Mouse (Mus musculus) bone marrow, adult 2 months (tissue): ENCODE measurements around the gene Cpt1a. TPM values are rescaled to one million over a fixed set of nuclear protein-coding genes. Genes with fewer than 3 reads are reported as not detected.

ENCODE experiments used
- H3K27ac ChIP-seq: fragments of 200-500 bp; 2 replicates; pipeline ENCODE4 v1.5.1; 2012; ENCODE audit warnings: low read depth, mild to moderate bottlenecking, control low read depth, inconsistent platforms, low read length; ENCODE audit not compliant: control insufficient read depth, poor library complexity, insufficient read depth
- H3K4me1 ChIP-seq: fragments of 200-500 bp; 2 replicates; pipeline ENCODE4 v1.6.1; 2011; ENCODE audit warnings: low read length; ENCODE audit not compliant: control insufficient read depth, insufficient read depth
- H3K4me3 ChIP-seq: fragments of 200-500 bp; replicated peaks from 2 replicates; pipeline ENCODE3; 2011; ENCODE audit warnings: mild to moderate bottlenecking, low read depth, low read length, control low read depth; ENCODE audit not compliant: control insufficient read depth
- CTCF ChIP-seq: fragments of 200-500 bp; IDR thresholded peaks from 2 replicates; pipeline ENCODE4 v1.5.1; 2011; ENCODE audit warnings: low read length, control low read depth; ENCODE audit not compliant: control insufficient read depth, insufficient read depth
- POLR2A ChIP-seq: fragments of 200-500 bp; IDR thresholded peaks from 2 replicates; pipeline ENCODE4 v1.6.1; 2011; ENCODE audit warnings: low read depth, mild to moderate bottlenecking, control low read depth, low read length, borderline replicate concordance; ENCODE audit not compliant: control insufficient read depth
- WGBS: fragments of 180-500 bp; shearing (Covaris S2); methylation state at CpG from one replicate; pipeline ENCODE4 v1.1.7; 2018; 5-methylcytosine and 5-hydroxymethylcytosine counted together
- polyA plus RNA-seq: library from polyadenylated mRNA; stranded (reverse); fragments of >200 nt; gene quantifications from 2 replicates; pipeline ENCODE4 v1.2.4, GENCODE M21; 2011; ENCODE audit warnings: low replicate concordance; ENCODE audit not compliant: missing spikeins, insufficient read depth, insufficient read length

Cpt1a gene
- polyA plus RNA-seq, 1 experiment, result 27.9 TPM

DNA sequence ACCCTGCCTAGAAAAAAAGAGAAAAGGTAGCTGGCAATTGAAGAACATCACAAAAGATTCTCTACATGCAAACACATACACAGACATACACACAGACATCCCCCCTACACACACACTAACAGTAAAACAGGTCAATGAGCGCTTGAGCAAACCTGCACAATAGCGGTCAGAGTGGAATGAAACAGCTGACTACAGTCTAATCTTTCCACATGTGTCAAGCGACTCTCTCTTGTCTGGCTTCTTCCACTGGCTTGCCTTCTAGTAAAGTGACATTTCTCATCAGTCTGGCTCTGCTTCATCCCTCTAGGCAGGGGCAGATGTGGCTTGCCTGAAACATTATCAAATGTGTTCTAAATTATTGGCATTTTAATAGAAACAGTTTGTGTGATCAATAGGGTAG, 72.1 kb downstream of the Cpt1a start:
- H3K4me3 ChIP-seq, result no peak overlapping the region
- no peaks in the 10 kb centered on the region; the same call in 1 of the 2 replicates for H3K4me1 ChIP-seq
- no peak for TF ChIP-seq CTCF
- no peak for TF ChIP-seq POLR2A
- 86% methylated on average over 3 of the region's 3 CpGs for WGBS
- H3K27ac ChIP-seq, result no peak overlapping the region

DNA sequence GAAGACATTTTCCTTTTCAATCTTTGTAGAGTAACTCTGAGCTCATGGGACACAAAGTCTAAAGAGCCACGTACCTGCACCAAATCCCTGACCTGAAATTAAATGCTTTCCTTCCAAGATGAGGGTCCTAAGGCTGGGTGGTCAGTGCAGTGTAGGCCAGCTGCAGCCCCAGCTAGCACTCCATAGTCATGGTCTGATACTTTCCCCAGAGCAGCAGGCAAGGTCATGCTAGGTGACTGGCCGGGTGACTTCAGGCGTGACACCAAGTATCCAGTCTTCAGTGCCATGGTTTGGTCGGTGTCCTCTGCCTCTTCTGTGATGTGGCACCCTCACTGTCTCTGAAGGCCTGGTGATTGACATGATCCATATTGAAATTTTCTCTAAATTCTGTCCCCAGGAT, 77.9 kb downstream of the Cpt1a start:
- WGBS, result 83% methylated on average over 4 of the region's 4 CpGs

DNA sequence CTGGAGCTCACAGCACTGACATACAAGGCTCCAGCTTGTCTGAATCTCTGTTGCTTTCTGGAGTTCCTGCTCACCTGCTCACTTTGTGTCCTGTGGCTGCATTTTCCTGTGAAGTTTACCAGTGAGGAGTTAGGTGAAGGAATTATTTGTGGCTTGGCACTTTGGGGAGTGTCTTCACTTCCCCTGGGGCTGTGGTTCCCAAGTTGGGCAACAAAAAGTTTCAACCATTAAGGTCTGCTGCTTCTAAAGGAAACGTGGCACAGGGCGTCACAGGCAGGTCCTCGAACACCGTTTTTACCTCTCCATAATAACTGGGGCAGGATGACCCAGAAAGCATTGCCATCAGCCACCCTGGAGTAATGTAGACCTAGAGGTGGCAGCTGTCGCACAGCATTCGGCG, 79.4 kb downstream of the Cpt1a start:
- H3K4me1 ChIP-seq, result peaks cover 19% of the 10 kb centered on the region; the same call in 1 of the 2 replicates
- H3K4me3 ChIP-seq, result no peak overlapping the region
- peak overlapping the region; percentile 30; the same call in 1 of the 2 replicates for H3K27ac ChIP-seq
- 45% methylated on average over 7 of the region's 7 CpGs for WGBS
- TF ChIP-seq CTCF, result no peak
- no peak for TF ChIP-seq POLR2A

More for the DNA sequence above, 77.9 kb downstream of the Cpt1a start:
- TF ChIP-seq POLR2A (no peak), CTCF (no peak)
- Histone ChIP-seq H3K27ac (no peak overlapping the region), H3K4me1 (peaks cover 19% of the 10 kb centered on the region; the same call in 1 of the 2 replicates), H3K4me3 (no peak overlapping the region)

DNA sequence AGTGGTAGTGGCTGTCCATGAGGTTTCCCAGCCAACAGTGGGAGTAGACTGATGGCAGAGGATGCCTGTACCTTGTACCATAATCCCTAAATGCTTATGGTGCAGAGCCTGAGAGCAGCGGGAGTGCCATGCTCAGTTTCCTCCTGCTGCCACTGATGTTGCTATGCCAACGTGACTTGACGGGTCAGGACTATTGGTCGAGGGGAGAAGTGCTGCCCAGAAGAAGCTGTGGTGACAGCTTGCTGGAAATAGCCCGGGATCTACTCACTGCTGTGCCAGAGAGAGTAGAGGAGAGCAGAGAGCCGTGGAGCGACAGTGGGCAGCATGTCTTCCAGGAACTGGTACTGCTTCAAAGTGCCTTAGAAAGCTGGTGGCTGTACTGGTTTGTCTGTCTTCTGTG, 79.8 kb downstream of the Cpt1a start:
- WGBS, result 32% methylated on average over 7 of the region's 7 CpGs
- Histone ChIP-seq H3K4me3 (no peak overlapping the region), H3K4me1 (peaks cover 19% of the 10 kb centered on the region; the same call in 1 of the 2 replicates), H3K27ac (no peak overlapping the region)
- TF ChIP-seq POLR2A (no peak), CTCF (no peak)

DNA sequence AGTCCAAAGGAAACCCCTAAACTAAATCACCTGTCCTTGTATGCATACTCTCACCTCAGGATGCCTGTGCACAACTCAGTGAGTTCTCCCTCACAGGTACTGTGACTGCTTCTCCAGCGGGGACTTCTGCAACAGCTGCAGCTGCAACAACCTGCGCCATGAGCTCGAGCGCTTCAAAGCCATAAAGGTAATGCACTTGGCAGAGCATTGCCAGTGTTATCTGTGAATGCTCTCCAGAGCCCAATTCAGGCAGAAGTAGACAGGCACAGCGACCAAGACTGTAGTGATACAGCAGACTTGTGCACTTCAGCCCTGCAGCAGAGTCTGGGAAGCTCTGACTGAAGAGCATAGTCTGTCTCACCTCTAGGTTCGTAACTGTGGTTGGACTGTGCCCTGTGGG, 80.3 kb downstream of the Cpt1a start:
- TF ChIP-seq CTCF (no peak), POLR2A (no peak)
- WGBS, result 63% methylated on average over 6 of the region's 6 CpGs
- H3K27ac ChIP-seq, result no peak overlapping the region
- H3K4me1 ChIP-seq, result peaks cover 19% of the 10 kb centered on the region; the same call in 1 of the 2 replicates
- H3K4me3 ChIP-seq, result no peak overlapping the region

DNA sequence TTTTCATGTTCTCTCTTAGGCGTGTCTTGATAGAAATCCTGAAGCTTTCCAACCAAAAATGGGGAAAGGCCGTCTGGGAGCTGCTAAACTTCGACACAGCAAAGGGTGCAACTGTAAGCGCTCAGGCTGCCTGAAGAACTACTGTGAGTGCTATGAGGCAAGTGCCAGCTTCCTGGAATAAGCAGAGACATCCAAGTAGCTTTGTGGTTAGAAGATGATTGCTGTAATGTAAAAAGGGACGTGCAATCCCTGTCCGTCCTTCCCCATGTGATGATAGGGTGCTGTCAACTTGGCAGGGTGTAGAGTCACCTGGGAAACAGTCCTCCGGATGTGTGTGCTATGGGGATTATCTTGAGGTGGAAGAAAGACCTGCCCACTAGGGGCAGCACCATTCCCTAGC, 81.9 kb downstream of the Cpt1a start:
- TF ChIP-seq POLR2A (no peak), CTCF (no peak)
- no peak overlapping the region for H3K4me3 ChIP-seq
- WGBS, result 43% methylated on average over 7 of the region's 7 CpGs
- peak overlapping the region; percentile 28; the same call in 1 of the 2 replicates for H3K27ac ChIP-seq
- H3K4me1 ChIP-seq, result peaks cover 19% of the 10 kb centered on the region; the same call in 1 of the 2 replicates

DNA sequence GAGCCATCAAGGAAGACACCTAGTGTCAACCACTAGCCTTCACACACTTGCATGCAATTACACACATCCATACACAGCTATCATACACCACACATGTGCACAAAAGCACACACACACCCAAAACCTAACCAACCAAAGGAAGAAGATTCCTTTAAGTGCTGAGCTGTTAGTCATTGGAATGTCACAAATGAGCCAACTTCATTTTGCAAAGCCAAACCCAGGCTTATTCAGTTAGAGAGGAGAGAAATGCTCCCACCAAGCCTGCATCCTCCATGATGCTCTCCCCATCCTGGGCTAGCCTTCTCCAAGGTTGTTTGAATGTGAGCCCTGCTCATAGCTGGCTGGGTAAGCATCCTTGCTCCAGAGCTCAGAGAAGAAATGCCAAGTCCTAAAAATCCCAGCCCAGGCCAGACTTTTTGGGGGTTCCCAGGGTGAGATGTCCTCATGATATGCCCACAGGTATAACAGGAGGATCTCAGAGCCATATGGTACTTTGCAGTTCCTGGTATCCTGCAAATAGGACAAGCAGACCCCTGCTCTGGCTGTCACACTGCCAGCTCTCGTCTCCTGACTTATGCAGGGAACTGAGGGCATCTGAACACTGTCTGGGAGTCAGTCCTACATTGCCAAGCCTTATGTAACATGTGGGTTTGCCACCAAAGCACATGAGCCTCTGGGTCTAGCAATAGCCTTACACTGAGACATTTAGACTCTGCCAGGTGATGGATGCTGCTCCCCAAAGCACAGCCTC, 83.6 kb downstream of the Cpt1a start:
- Histone ChIP-seq H3K27ac (no peak overlapping the region), H3K4me1 (peaks cover 17% of the 10 kb centered on the region; the same call in 1 of the 2 replicates), H3K4me3 (no peak overlapping the region)
- 62% methylated on average over 1 of the region's 1 CpGs for WGBS
- TF ChIP-seq POLR2A (no peak), CTCF (no peak)

DNA sequence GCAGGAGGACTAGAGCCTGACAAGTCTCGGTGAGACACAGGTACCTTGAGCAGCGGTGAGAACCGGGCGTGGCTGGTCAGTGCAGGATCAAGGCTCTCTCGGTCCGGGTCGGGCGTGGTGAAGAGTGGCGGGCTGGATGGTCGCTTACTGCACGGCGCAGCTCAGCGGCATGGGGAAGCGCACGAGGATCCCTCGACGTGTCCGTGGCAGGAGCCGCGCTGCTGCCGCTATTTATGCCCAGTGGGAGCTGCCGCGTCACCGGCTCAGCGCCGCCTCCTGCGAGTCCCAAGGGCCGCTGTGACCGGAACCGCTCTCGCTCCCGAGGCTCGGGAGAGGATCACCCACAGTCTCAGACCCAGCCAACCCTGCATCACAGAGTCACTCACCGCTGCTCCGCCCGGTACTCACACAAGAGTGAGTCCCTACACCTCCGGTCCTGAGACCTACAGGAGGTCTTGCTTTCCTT, 92.2 kb downstream of the Cpt1a start, which contains the start of gene Gal:
Gene Gal (minus strand): TSS at position 277 of the 466 bp plus-strand sequence.
- no peaks in the 10 kb centered on the region for H3K4me1 ChIP-seq
- H3K27ac ChIP-seq, result no peak within 1 kb of the TSS
- 2% methylated on average over 37 of the region's 37 CpGs for WGBS
- no peak for TF ChIP-seq CTCF
- 0 out of 2 replicates have a peak, but pooled peaks have one; percentile 6 for TF ChIP-seq POLR2A
- no peak within 1 kb of the TSS for H3K4me3 ChIP-seq
